Mouse (Mus musculus): ENCODE measurements around the gene Pex11a.
"Not testable (repeated sequence)": the region's sequence is repeated elsewhere in the genome, so short reads cannot be mapped to it uniquely, and the experiment has no call there.

Pex11a gene

GRCm38 (mm10) chr7:79742659-79743536, at the start of gene Pex11a, which contains the start of gene Wdr93:
Pex11a (minus strand) TSS chr7:79743131.
Wdr93 (plus strand) TSS chr7:79743163.
- peak; percentile 97 for DNase-seq

- not testable (repeated sequence) for DNase-seq
Observed at GRCm38 (mm10) chr7:79789812-79790211, 46.9 kb upstream of the Pex11a start.

DNA sequence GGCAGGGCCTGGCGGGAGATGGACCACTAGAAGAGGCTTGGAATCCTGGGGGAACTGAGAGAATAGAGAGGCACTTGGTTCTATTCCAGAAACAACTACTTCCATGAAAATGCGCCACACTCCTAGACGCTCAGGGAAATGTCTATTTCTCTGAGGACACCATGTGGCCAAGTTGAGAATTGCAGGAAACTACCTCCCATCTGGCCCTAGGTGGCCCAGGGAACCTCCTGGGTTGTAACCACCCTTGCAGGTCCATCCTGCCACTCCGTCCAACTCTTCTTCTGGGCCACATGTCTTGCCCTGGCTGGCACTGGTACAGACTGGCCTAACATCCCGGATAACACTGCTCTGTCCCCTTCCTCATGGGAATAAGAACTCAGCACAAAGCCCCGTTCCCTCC, 43.4 kb upstream of the Pex11a start:
- peak; percentile 96 for DNase-seq

GRCm38 (mm10) chr7:79782516-79782855, 39.6 kb upstream of the Pex11a start:
- DNase-seq, result peak; percentile 55

- peak; percentile 82 for DNase-seq
Observed at GRCm38 (mm10) chr7:79781826-79782515, 39.0 kb upstream of the Pex11a start.

- peak; percentile 97 for DNase-seq
Observed at GRCm38 (mm10) chr7:79780647-79781626, 38.0 kb upstream of the Pex11a start.

DNA sequence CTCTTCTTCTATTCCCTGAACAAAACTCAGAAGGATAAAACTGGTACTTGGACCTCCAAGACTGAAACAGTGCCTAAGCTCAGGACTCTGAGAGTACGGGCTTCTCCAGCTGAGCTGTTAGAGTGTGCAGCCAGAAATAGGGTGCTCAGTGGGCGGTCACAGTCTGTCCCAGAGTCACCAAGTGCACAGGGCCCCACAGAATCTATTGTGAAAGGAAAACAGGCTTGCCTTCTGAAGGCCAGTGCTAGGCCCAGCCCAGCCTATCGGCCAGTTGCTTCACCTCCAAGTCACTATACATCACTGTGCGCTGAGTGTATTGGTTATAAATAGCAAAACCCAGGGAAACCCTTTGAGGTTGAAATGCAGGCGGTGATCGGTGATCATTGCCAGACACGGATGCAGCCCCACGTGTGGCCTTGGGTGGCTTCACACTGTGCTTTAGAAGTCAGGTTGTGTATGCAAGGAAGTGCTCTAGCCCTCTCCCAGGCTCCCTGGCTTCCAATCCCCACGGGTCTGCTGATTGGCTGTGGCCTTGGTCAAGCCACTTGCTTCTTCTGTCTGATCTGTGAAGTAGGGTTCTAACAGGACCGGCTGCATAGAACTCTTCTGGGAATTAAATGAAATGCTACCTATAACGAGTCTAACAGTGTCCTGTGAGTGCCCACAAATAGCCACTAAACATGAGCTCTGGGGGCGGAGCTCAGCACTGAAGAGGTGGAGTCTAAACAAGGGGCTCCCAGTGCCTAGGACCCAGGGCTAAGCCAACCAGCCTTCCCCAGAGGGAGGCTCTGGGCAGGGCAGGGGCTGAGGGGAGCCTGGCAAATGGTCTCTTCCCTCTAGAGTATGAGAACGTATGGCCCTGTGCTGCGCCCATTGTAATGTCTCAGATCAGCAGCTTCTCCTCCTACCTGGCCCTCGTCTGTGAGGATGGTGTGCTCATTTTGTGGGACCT, 28.9 kb upstream of the Pex11a start:
- DNase-seq, result no peak

- DNase-seq, result no peak
Observed at GRCm38 (mm10) chr7:79769664-79770063, 26.7 kb upstream of the Pex11a start.

DNA sequence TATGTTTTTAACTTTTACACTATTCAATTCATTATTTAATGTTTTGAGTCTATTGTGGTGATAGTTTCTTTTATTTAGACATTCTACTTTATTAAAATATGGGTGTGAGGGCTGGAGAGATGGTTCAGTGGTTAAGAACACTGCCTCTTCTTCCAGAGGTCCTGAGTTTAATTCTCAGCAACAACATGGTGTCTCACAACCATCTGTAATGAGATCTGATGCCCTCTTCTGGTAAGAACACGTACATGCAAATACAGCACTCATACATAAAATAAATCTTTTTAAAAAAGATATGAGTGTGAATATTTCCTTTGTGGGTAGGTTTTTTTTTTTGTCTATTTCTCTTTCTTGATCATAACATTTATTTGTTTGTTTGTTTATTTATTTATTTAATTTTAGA, 23.1 kb upstream of the Pex11a start:
- DNase-seq, result no peak

- DNase-seq, result no peak
Observed at GRCm38 (mm10) chr7:79762106-79762505, 19.2 kb upstream of the Pex11a start.

GRCm38 (mm10) chr7:79761124-79761876, 18.4 kb upstream of the Pex11a start:
- no peak for DNase-seq

DNA sequence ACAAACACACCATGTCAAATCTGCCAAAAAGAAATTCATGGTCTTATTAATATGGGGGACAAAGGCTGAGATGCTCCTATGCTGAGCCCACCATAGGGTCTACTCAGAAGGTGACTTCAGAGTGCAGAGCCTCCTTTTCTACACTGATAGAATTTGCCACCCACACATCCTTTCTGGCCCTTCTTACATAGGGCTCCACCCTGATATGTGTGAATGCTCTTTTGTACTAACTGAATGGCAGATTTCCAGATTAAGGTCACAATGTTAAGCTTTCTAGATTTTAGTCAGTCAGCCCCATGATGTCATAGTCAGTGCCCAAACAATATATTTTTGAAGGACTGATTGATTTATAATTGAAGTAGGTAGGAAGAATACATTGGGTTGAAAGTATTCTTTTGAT, 16.8 kb upstream of the Pex11a start:
- no peak for DNase-seq

DNA sequence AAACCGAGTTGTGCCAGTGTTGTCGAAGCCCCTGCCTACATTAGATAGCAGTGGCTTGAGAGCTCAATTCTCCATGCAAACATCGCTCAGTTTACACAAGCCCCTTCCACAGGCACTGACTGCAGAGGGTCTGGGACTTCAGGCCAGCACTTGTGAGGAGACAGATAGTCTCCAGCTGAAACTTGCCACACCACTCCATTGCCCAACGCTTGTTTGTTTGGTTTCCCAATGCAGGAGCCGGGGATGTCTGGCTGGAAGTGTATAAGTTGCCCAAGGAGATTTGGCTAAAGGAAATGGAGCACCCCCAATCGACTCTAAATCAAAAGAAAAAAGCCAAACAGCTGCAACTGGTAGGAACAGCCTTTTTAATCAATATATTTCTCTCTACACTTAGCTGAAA, 15.2 kb upstream of the Pex11a start:
- DNase-seq, result no peak

GRCm38 (mm10) chr7:79756334-79756733, 13.4 kb upstream of the Pex11a start:
- no peak for DNase-seq

DNA sequence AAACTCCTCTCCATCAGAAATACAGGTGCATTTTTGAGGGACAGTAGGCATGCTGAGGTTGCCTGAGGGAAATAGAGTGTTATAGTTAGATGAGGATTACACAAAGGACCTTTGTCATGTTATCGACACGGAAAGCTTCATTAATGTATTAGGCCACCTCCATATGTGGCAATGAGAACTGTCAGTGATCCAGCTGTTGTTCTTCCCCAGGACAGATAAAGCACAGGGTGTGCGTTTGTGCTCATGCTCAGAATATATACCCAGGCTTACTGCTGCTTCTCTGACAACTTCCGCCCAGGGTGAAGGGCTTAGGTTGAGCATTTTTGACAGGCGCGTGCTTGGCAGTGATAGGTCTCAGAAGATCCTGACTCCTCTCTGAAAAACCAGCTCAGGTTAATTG, 6.6 kb upstream of the Pex11a start:
- DNase-seq, result no peak

- DNase-seq, result no peak
Observed at GRCm38 (mm10) chr7:79747659-79748058, 4.7 kb upstream of the Pex11a start.

GRCm38 (mm10) chr7:79744585-79744984, 1.7 kb upstream of the Pex11a start:
- DNase-seq, result no peak

- DNase-seq, result no peak
Observed at GRCm38 (mm10) chr7:79744051-79744450, 1.1 kb upstream of the Pex11a start.

DNA sequence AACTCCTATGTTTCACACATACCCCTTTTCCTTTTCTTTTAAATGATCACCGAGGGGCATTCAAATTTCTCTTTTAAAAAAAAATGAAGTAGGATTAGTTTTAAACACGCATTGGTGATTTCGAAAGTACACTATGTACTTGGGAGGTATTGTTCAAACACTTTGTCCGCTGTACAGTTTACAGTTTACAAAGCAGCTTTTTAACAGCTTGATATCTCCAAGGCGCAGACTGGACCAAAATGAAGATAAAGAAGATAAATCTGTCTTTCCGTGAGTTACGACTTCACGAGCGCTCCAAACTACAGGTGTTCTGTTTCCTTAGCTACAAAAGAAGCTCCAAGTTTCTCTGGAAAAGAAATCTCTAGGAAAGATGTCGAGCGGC, 663 bp downstream of the Pex11a start:
- no peak for DNase-seq

GRCm38 (mm10) chr7:79740279-79740678, 2.7 kb downstream of the Pex11a start:
- DNase-seq, result no peak

GRCm38 (mm10) chr7:79738913-79739312, 4.0 kb downstream of the Pex11a start:
- DNase-seq, result no peak

Measured in heart, adult 11 months (tissue).